Mouse (Mus musculus) C2C12 (cell line): ENCODE measurements around the gene Rhoc. TPM values are rescaled to one million over a fixed set of nuclear protein-coding genes. Genes with fewer than 3 reads are reported as not detected.

Source experiments
- H3K27me3 ChIP-seq: one replicate; pipeline ENCODE4 v1.6.1; 2011; ENCODE audit not compliant: control insufficient read depth, insufficient read depth, insufficient read length
- H3K36me3 ChIP-seq: one replicate; pipeline ENCODE4 v1.6.1; 2011; ENCODE audit not compliant: control insufficient read depth, insufficient read depth
- H3K4me3 ChIP-seq: one replicate; pipeline ENCODE4 v1.5.1; 2011; ENCODE audit warnings: mild to moderate bottlenecking, control low read depth; ENCODE audit not compliant: poor library complexity, insufficient read depth, severe bottlenecking
- H3K79me2 ChIP-seq: one replicate; pipeline ENCODE4 v1.6.1; 2011; ENCODE audit not compliant: control insufficient read depth, insufficient read depth
- H3K79me3 ChIP-seq: one replicate; pipeline ENCODE4 v1.6.1; 2011; ENCODE audit warnings: low read depth, control low read depth
- H3ac ChIP-seq: one replicate; pipeline ENCODE3; 2011; ENCODE audit warnings: low read depth; ENCODE audit not compliant: control insufficient read depth, insufficient read length
- CEBPB ChIP-seq: IDR thresholded peaks from one replicate; pipeline ENCODE4 v1.6.1; 2011; ENCODE audit warnings: low read depth, mild to moderate bottlenecking, control low read depth, moderate library complexity
- CTCF ChIP-seq: IDR thresholded peaks from one replicate; pipeline ENCODE4 v1.5.1; 2011; ENCODE audit not compliant: control insufficient read depth, insufficient read depth, insufficient read length
- FOSL1 ChIP-seq: IDR thresholded peaks from one replicate; pipeline ENCODE4 v1.8.0; 2011; ENCODE audit warnings: mild to moderate bottlenecking, low read length; ENCODE audit not compliant: poor library complexity, insufficient read depth, severe bottlenecking
- MAX ChIP-seq: IDR thresholded peaks from one replicate; pipeline ENCODE4 v1.6.1; 2011; ENCODE audit warnings: mild to moderate bottlenecking, control low read depth
- MYOD1 ChIP-seq: IDR thresholded peaks from one replicate; pipeline ENCODE4 v1.6.1; 2011; ENCODE audit warnings: low read depth; ENCODE audit not compliant: control insufficient read depth, insufficient read length
- MYOG ChIP-seq: IDR thresholded peaks from one replicate; pipeline ENCODE4 v1.6.1; 2011; ENCODE audit not compliant: control insufficient read depth, insufficient read length; ENCODE audit errors: extremely low read depth
- USF1 ChIP-seq: IDR thresholded peaks from one replicate; pipeline ENCODE4 v1.6.1; 2011; ENCODE audit warnings: low read depth, mild to moderate bottlenecking, control low read depth, moderate library complexity
- polyA plus RNA-seq: library from polyadenylated mRNA; unstranded; fragments of >200 nt; fragmentation: generic; extraction: Trizol; gene quantifications from one replicate; pipeline ENCODE4 v1.2.1, GENCODE M21; 2012; ENCODE audit warnings: missing spikeins

The Rhoc gene
- polyA plus RNA-seq, 1 experiment = 485 TPM

- Histone ChIP-seq H3K27me3 (no peaks in the 10 kb centered on the region), H3K36me3 (peaks cover 54% of the 10 kb centered on the region), H3K4me3 (no peak overlapping the region), H3K79me2 (peaks cover 48% of the 10 kb centered on the region), H3ac (no peak overlapping the region), H3K79me3 (peaks cover 32% of the 10 kb centered on the region)
- no peak for TF ChIP-seq CEBPB
- no peak for TF ChIP-seq MAX
- no peak for TF ChIP-seq FOSL1
- TF ChIP-seq MYOD1 = no peak
- no peak for TF ChIP-seq MYOG
- no peak for TF ChIP-seq CTCF
- no peak for TF ChIP-seq USF1
Measured at GRCm38 (mm10) chr3:104792360-104793270, 4.4 kb downstream of the Rhoc start.

- TF ChIP-seq FOSL1 = no peak
- no peak for TF ChIP-seq CTCF
- TF ChIP-seq MYOG = no peak
- TF ChIP-seq CEBPB = no peak
- no peak for TF ChIP-seq USF1
- no peak for TF ChIP-seq MYOD1
- TF ChIP-seq MAX = no peak
- Histone ChIP-seq H3K27me3 (no peaks in the 10 kb centered on the region), H3K79me3 (peaks cover 29% of the 10 kb centered on the region), H3K4me3 (no peak overlapping the region), H3K36me3 (peaks cover 54% of the 10 kb centered on the region), H3ac (no peak overlapping the region), H3K79me2 (peaks cover 45% of the 10 kb centered on the region)
Measured at GRCm38 (mm10) chr3:104793871-104794828, 6.0 kb downstream of the Rhoc start.

- no peaks in the 10 kb centered on the region for H3K27me3 ChIP-seq
- no peak overlapping the region for H3ac ChIP-seq
- H3K79me2 ChIP-seq = peaks cover 37% of the 10 kb centered on the region
- TF ChIP-seq MYOG = no peak
- TF ChIP-seq CEBPB = no peak
- peaks cover 24% of the 10 kb centered on the region for H3K79me3 ChIP-seq
- peaks cover 59% of the 10 kb centered on the region for H3K36me3 ChIP-seq
- no peak overlapping the region for H3K4me3 ChIP-seq
Measured at GRCm38 (mm10) chr3:104794953-104795470, 6.8 kb downstream of the Rhoc start.

- no peak overlapping the region for H3K4me3 ChIP-seq
- no peak overlapping the region for H3ac ChIP-seq
- H3K36me3 ChIP-seq = peaks cover 61% of the 10 kb centered on the region
- peaks cover 22% of the 10 kb centered on the region for H3K79me3 ChIP-seq
- H3K79me2 ChIP-seq = peaks cover 29% of the 10 kb centered on the region
- no peaks in the 10 kb centered on the region for H3K27me3 ChIP-seq
- no peak for TF ChIP-seq FOSL1
Measured at GRCm38 (mm10) chr3:104795661-104796340, 7.6 kb downstream of the Rhoc start.

GRCm38 (mm10) chr3:104796430-104797082, 8.4 kb downstream of the Rhoc start:
- peaks cover 56% of the 10 kb centered on the region for H3K36me3 ChIP-seq
- H3K4me3 ChIP-seq = no peak overlapping the region
- H3K79me3 ChIP-seq = peaks cover 15% of the 10 kb centered on the region
- no peaks in the 10 kb centered on the region for H3K27me3 ChIP-seq
- no peak overlapping the region for H3ac ChIP-seq
- H3K79me2 ChIP-seq = peaks cover 22% of the 10 kb centered on the region
- TF ChIP-seq FOSL1 = no peak
- no peak for TF ChIP-seq CTCF
- TF ChIP-seq MAX = no peak
- no peak for TF ChIP-seq USF1
- no peak for TF ChIP-seq CEBPB
- no peak for TF ChIP-seq MYOD1
- TF ChIP-seq MYOG = no peak
